8 mouse cellular contexts compared by ENCODE assay signal in the genomic region with DNA sequence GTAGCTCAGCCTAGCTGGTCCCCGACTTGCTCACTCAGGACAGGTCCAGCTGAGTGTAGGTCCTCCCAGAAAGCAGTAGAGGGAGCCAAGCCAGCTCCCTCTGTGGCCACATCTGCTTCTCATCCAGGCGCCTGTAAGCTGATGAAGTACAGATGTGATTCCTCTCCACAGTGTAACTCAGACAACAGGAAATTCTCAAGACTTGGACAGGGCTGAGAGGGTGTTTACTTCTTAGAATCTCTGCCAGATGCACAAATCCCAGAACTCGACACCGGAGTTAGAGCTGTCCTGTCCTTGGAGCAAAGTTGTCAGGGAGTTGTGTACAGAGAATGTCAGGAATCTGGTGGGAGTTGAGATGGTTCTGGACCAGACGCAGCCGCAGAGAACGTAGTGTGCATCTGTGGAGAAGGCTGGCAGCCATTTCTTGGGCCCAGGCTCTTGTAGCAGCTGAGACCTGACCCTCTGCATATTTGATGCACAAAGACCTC. TPM values are rescaled to one million over a fixed set of nuclear protein-coding genes. Genes with fewer than 3 reads are reported as not detected.
A peak's percentile ranks its signal among the peaks of the same experiment; 100 is the strongest.
DNase-seq lines count a peak whose midpoint lies in the region; ATAC-seq and TF ChIP-seq lines count a peak whose summit lies in the region.
"Had no signal": no experiment of that assay in that cellular context is flagged by ENCODE, and none has a peak within 500 bp of the region (broad histone marks: within the 10 kb centered on the region; RNA-seq: fewer than 3 reads in every experiment).

A gene (minus strand): TSS at position 148 of the 488 bp plus-strand sequence.

- TF ChIP-seq CTCF in lung, embryonic 14.5 days (IDR thresholded peaks at IDR 0.05; ENCODE audit: low read depth), result peak; percentile 75

- WGBS in lung, embryonic 14.5 days, result 23% methylated on average over 7 of the region's 7 CpGs
- 25% methylated on average over 7 of the region's 7 CpGs for WGBS in stomach, embryonic 15.5 days

- H3K4me2 ChIP-seq in lung, embryonic 14.5 days, result peak within 1 kb of the TSS; percentile 55
- peak within 1 kb of the TSS; percentile 24 for H3K4me2 ChIP-seq in stomach, embryonic 15.5 days

- H3K4me3 ChIP-seq in lung, embryonic 14.5 days (ENCODE audit: low read depth, low read length), result no peak within 1 kb of the TSS
- H3K4me3 ChIP-seq in stomach, embryonic 15.5 days (replicated peaks), result no peak within 1 kb of the TSS
- H3K4me3 ChIP-seq: erythroblast, embryonic 14.5 days had no signal

- peaks cover 29% of the 10 kb centered on the region for H3K4me1 ChIP-seq in lung, embryonic 14.5 days (ENCODE audit: insufficient read depth)
- peaks cover 44% of the 10 kb centered on the region for H3K4me1 ChIP-seq in stomach, embryonic 15.5 days

- no peaks in the 10 kb centered on the region for H3K9me3 ChIP-seq in lung, embryonic 14.5 days (ENCODE audit: low read depth, low read length)
- no peaks in the 10 kb centered on the region for H3K9me3 ChIP-seq in stomach, embryonic 15.5 days

- peak; percentile 49 to 70 for DNase-seq in adrenal gland, adult (ENCODE audit: inconsistent age in 2 of 2, low spot score in 1 of 2)
- DNase-seq in embryo, embryonic 11.5 days (ENCODE audit: low read depth, low spot score), result peak; percentile 69
- DNase-seq in heart, adult 18-20 months, result peak; percentile 83 to 93
- DNase-seq in kidney, adult 18-20 months, result peak; percentile 62
- DNase-seq in lung, embryonic 14.5 days, result peak; percentile 96
- DNase-seq in spleen, postnatal 14 days (ENCODE audit: low spot score in 2 of 2), result no peak

- peak; percentile 88 for ATAC-seq in lung, embryonic 14.5 days (ENCODE audit: insufficient read depth)
- peak; percentile 76 for ATAC-seq in stomach, embryonic 15.5 days (ENCODE audit: insufficient read depth, low FRiP score, low read depth)

- 0 out of 2 replicates have a peak, but pooled peaks cover 4% of the 10 kb centered on the region for H3K36me3 ChIP-seq in lung, embryonic 14.5 days (ENCODE audit: insufficient read depth)
- H3K36me3 ChIP-seq in stomach, embryonic 15.5 days, result no peaks in the 10 kb centered on the region

- no peaks in the 10 kb centered on the region for H3K27me3 ChIP-seq in lung, embryonic 14.5 days (ENCODE audit: insufficient read depth, low read length)
- H3K27me3 ChIP-seq in stomach, embryonic 15.5 days (replicated peaks), result no peaks in the 10 kb centered on the region

- no peak within 1 kb of the TSS for H3K9ac ChIP-seq in lung, embryonic 14.5 days
- H3K9ac ChIP-seq in stomach, embryonic 15.5 days, result no peak within 1 kb of the TSS

- peak within 1 kb of the TSS; percentile 98 for H3K27ac ChIP-seq in lung, embryonic 14.5 days (ENCODE audit: low read depth)
- peak within 1 kb of the TSS; percentile 97 for H3K27ac ChIP-seq in stomach, embryonic 15.5 days

RNA-seq across cellular contexts. Expression of the gene that starts here (rescaled TPM):
- total RNA-seq in heart, adult 18-20 months (2021), result 10 to 100 TPM; 41.5 to 48.0 TPM
- polyA plus RNA-seq in lung, embryonic 14.5 days (2014; fragmentation: Nextera tagmentation; extraction: Ambion mirVana), result 65.2 and 67.1 TPM in 2 replicates
- 23.5 and 23.7 TPM in 2 replicates for polyA plus RNA-seq in stomach, embryonic 15.5 days (2015; fragmentation: Nextera tagmentation; extraction: Ambion mirVana)
- polyA plus RNA-seq: erythroblast, embryonic 14.5 days had no signal

Comparison
In these comparisons a context has a peak if more than half of its experiments do, and no peak if none do; other contexts are left out.
1. DNase-seq: peak in adrenal gland, adult (2 of 2), embryo, embryonic 11.5 days (single experiment), heart, adult 18-20 months (2 of 2), kidney, adult 18-20 months (single experiment) and lung, embryonic 14.5 days (single experiment); none in spleen, postnatal 14 days (0 of 2).